Mouse (Mus musculus) small intestine, adult 2 months (tissue): ENCODE measurements around the gene Stk10. TPM values are rescaled to one million over a fixed set of nuclear protein-coding genes. Genes with fewer than 3 reads are reported as not detected.

Experiments
- H3K27ac ChIP-seq: fragments of 200-500 bp; 2 replicates; pipeline ENCODE4 v1.5.1; 2012; ENCODE audit warnings: low read depth, low read length, control low read depth, inconsistent platforms; ENCODE audit not compliant: insufficient read depth
- H3K27me3 ChIP-seq: fragments of 200-500 bp; 2 replicates; pipeline ENCODE4 v1.6.1; 2012; ENCODE audit warnings: mild to moderate bottlenecking, moderate library complexity, low read length, inconsistent platforms; ENCODE audit not compliant: control insufficient read depth, insufficient read depth
- H3K36me3 ChIP-seq: fragments of 200-500 bp; 2 replicates; pipeline ENCODE4 v1.6.1; 2012; ENCODE audit warnings: mild to moderate bottlenecking, low read length, control low read depth, inconsistent platforms; ENCODE audit not compliant: control insufficient read depth, insufficient read depth
- H3K4me1 ChIP-seq: fragments of 200-500 bp; 2 replicates; pipeline ENCODE4 v1.6.1; 2012; ENCODE audit warnings: low read length, inconsistent platforms, mixed read lengths; ENCODE audit not compliant: control insufficient read depth, insufficient read depth, insufficient read length
- H3K4me3 ChIP-seq: fragments of 200-500 bp; 2 replicates; pipeline ENCODE4 v1.5.1; 2012; ENCODE audit warnings: low read depth, mild to moderate bottlenecking, control low read depth, inconsistent platforms, low read length, moderate library complexity
- CTCF ChIP-seq: fragments of 200-500 bp; IDR thresholded peaks from 2 replicates; pipeline ENCODE4 v1.5.1; 2012; ENCODE audit warnings: low read depth, mild to moderate bottlenecking, control low read depth, inconsistent platforms, low read length, moderate library complexity, mixed read lengths; ENCODE audit not compliant: insufficient replicate concordance, insufficient read length; ENCODE audit errors: extremely low read depth
- POLR2A ChIP-seq: fragments of 200-500 bp; IDR thresholded peaks from 2 replicates; pipeline ENCODE4 v1.6.1; 2012; ENCODE audit warnings: low read depth, mild to moderate bottlenecking, control low read depth, inconsistent platforms, low read length, moderate library complexity
- WGBS: fragments of 180-500 bp; shearing (Covaris S2); methylation state at CpG from one replicate; pipeline ENCODE4 v1.1.7; 2018; 5-methylcytosine and 5-hydroxymethylcytosine counted together
- polyA plus RNA-seq: library from polyadenylated mRNA; depleted of rRNA; stranded (reverse); fragments of >200 nt; gene quantifications from 2 replicates; pipeline ENCODE4 v1.2.3, GENCODE M21; 2012; rRNA removed

The Stk10 gene
- polyA plus RNA-seq, 1 experiment: 49.4 TPM

GRCm38 (mm10) chr11:32671480-32671879 lies 138.4 kb downstream of the Stk10 start:
- Histone ChIP-seq H3K27me3 (no peaks in the 10 kb centered on the region), H3K27ac (no peak overlapping the region), H3K4me1 (peaks cover 10% of the 10 kb centered on the region; the same call in 1 of the 2 replicates), H3K36me3 (no peaks in the 10 kb centered on the region), H3K4me3 (no peak overlapping the region)
- no peak for TF ChIP-seq CTCF
- no peak for TF ChIP-seq POLR2A
- 43% methylated on average over 4 of the region's 4 CpGs for WGBS

Other genes with a start within 250 kb of the Stk10 start
- gene Hba-a1, start 249.8 kb upstream of the Stk10 start, polyA plus RNA-seq: 54.1 and 70.6 TPM in 2 replicates
- not detected in 2 replicates for gene Hbq1b, start 246.3 kb upstream of the Stk10 start, polyA plus RNA-seq
- 106 and 108 TPM in 2 replicates for gene Hba-a2, start 236.8 kb upstream of the Stk10 start, polyA plus RNA-seq
- gene Hbq1a, start 233.2 kb upstream of the Stk10 start, polyA plus RNA-seq: not detected in 2 replicates
- gene Sh3pxd2b, start 185.5 kb upstream of the Stk10 start, polyA plus RNA-seq: 1.7 and 2.4 TPM in 2 replicates
- gene Ubtd2, start 77.9 kb upstream of the Stk10 start, polyA plus RNA-seq: 1.6 TPM in 2 replicates
- not detected in 2 replicates for gene Efcab9, start 1.2 kb upstream of the Stk10 start, polyA plus RNA-seq
- 17.3 and 29.8 TPM in 2 replicates for gene Fbxw11, start 109.4 kb downstream of the Stk10 start, polyA plus RNA-seq